Comparison of ENCODE assay signal across 23 mouse cellular contexts in the genomic region with DNA sequence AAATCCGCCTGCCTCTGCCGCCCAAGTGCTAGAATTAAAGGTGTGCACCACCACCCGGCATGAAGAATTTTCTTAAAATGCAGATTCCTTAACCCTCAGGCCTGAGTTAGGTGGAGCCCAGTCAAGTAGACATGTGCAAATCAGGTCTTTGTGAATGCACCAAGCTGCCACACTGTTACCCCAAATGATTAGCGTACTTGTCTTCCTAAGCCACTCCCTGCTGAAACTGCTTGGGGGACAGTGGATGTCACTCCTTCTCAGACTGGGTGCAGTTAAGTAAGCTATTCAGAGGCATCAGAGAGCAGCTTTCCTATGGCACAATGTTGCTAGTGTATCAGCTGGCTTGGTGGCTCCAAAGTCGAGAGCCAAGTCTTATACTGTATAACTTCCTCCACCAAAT.
DNase-seq lines count a peak whose midpoint lies in the region; ATAC-seq and TF ChIP-seq lines count a peak whose summit lies in the region.
"Had no signal": no experiment of that assay in that cellular context is flagged by ENCODE, and none has a peak within 500 bp of the region (broad histone marks: within the 10 kb centered on the region; RNA-seq: fewer than 3 reads in every experiment).

No protein-coding gene starts in this region.

- no peak overlapping the region for H3K4me2 ChIP-seq in hindbrain, embryonic 11.5 days (replicated peaks; ENCODE audit: low read depth, low read length)
- H3K4me2 ChIP-seq: embryonic facial prominence, embryonic 12.5 days; forebrain, embryonic 13.5 days; forebrain, embryonic 15.5 days had no signal

- in situ Hi-C loops in ES-E14 (cut with MboI; ENCODE audit: low sequenced_read_pairs in 2 of 2, unreplicated experiment in 2 of 2): no loop called here

- no peak for TF ChIP-seq CTCF in ES-Bruce4 (IDR thresholded peaks at IDR 0.05; ENCODE audit: low read depth, low read length)

- H3K36me3 ChIP-seq in ES-Bruce4 (ENCODE audit: control insufficient read depth, insufficient read depth, low read length, poor library complexity, severe bottlenecking) (no peaks in the 10 kb centered on the region), ES-E14 (ENCODE audit: control insufficient read depth, insufficient read depth, low read length, poor library complexity, severe bottlenecking) (no peaks in the 10 kb centered on the region)
- no peaks in the 10 kb centered on the region for H3K36me3 ChIP-seq in hindbrain, embryonic 11.5 days (ENCODE audit: control insufficient read depth, insufficient read depth, low read length)
- H3K36me3 ChIP-seq: embryonic facial prominence, embryonic 12.5 days; forebrain, embryonic 15.5 days had no signal

- DNase-seq in A20 (ENCODE audit: low read depth, low spot score) (peak; percentile 4), ES-E14 (ENCODE audit: low read depth, low spot score) (no peak), ZHBTc4 (ENCODE audit: low read depth, low spot score) (peak; percentile 69)
- no peak for DNase-seq in hindbrain, embryonic 11.5 days (ENCODE audit: low spot score)
- DNase-seq in cerebellum, postnatal 4 days (ENCODE audit: low spot score in 2 of 2): no peak
- no peak for DNase-seq in cerebellum, adult 9-11 months
- DNase-seq: adrenal gland, adult 8-10 months; adrenal gland, postnatal 14 days; adrenal gland, postnatal 36 days; B cell, adult 2 months; cerebellum, adult 11-12 months; cerebellum, adult 2 months; cerebellum, adult 9-10 months; cerebellum, postnatal 14 days; cerebellum, postnatal 36 days; forebrain, postnatal 0 days had no signal

- no peaks in the 10 kb centered on the region for H3K27me3 ChIP-seq in ES-Bruce4 (ENCODE audit: control insufficient read depth, insufficient read depth, low read length, poor library complexity, severe bottlenecking)
- no peaks in the 10 kb centered on the region for H3K27me3 ChIP-seq in hindbrain, embryonic 11.5 days (ENCODE audit: control insufficient read depth, insufficient read depth, low read length)
- H3K27me3 ChIP-seq: CH12.LX; embryonic facial prominence, embryonic 12.5 days; forebrain, embryonic 13.5 days; forebrain, embryonic 15.5 days had no signal

- no peak for ATAC-seq in hindbrain, embryonic 11.5 days (ENCODE audit: low FRiP score)
- ATAC-seq: CD4-positive, CD25-positive, alpha-beta regulatory T cell, adult 4 months; forebrain, embryonic 13.5 days; forebrain, embryonic 15.5 days; forebrain, postnatal 0 days had no signal

- H3K27ac ChIP-seq in ES-Bruce4 (ENCODE audit: insufficient read depth, low read length) (peak overlapping the region; percentile 33; the same call in 1 of the 2 replicates), ES-E14 (ENCODE audit: insufficient read depth, low read depth, low read length, poor library complexity, severe bottlenecking) (0 out of 2 replicates have a peak overlapping the region, but pooled peaks have one; percentile 33)
- H3K27ac ChIP-seq in hindbrain, embryonic 11.5 days (ENCODE audit: low read depth, low read length): no peak overlapping the region
- H3K27ac ChIP-seq: embryonic facial prominence, embryonic 10.5 days; embryonic facial prominence, embryonic 12.5 days; forebrain, embryonic 13.5 days; forebrain, embryonic 15.5 days had no signal

- 0 out of 2 replicates have a peak, but pooled peaks have one; percentile 67 for TF ChIP-seq EP300 in ES-Bruce4 (IDR thresholded peaks at IDR 0.05; ENCODE audit: insufficient read depth, low read depth, low read length)

- TF ChIP-seq POLR2A in ES-Bruce4 (IDR thresholded peaks at IDR 0.05; ENCODE audit: insufficient read depth, low read length): no peak

- WGBS in hindbrain, embryonic 11.5 days: 89% methylated on average over 5 of the region's 5 CpGs

- H3K9me3 ChIP-seq in ES-Bruce4 (replicated peaks; ENCODE audit: control insufficient read depth, insufficient read depth, low read length, poor library complexity, severe bottlenecking): no peaks in the 10 kb centered on the region
- no peaks in the 10 kb centered on the region for H3K9me3 ChIP-seq in ES-E14 (ENCODE audit: control insufficient read depth, insufficient read depth, low read depth, low read length)
- no peaks in the 10 kb centered on the region for H3K9me3 ChIP-seq in hindbrain, embryonic 11.5 days (ENCODE audit: control insufficient read depth, low read length)
- H3K9me3 ChIP-seq: embryonic facial prominence, embryonic 10.5 days; embryonic facial prominence, embryonic 12.5 days; forebrain, embryonic 13.5 days; forebrain, embryonic 15.5 days had no signal

- no peak overlapping the region for H3K9ac ChIP-seq in ES-Bruce4 (ENCODE audit: low read depth, poor library complexity, severe bottlenecking)
- no peak overlapping the region for H3K9ac ChIP-seq in ES-E14 (ENCODE audit: insufficient read depth, low read depth, low read length, poor library complexity, severe bottlenecking)
- no peak overlapping the region for H3K9ac ChIP-seq in hindbrain, embryonic 11.5 days (ENCODE audit: low read depth, low read length)
- H3K9ac ChIP-seq: embryonic facial prominence, embryonic 12.5 days; forebrain, embryonic 13.5 days; forebrain, embryonic 15.5 days; forebrain, postnatal 0 days had no signal

- H3K4me3 ChIP-seq in ES-Bruce4 (ENCODE audit: low read depth, low read length) (no peak overlapping the region), ES-E14 (ENCODE audit: insufficient read depth in 1 of 2, low read depth in 1 of 2, low read length in 2 of 2, poor library complexity in 1 of 2, severe bottlenecking in 1 of 2) (no peak overlapping the region)
- H3K4me3 ChIP-seq in hindbrain, embryonic 11.5 days (ENCODE audit: low read depth, low read length): no peak overlapping the region
- H3K4me3 ChIP-seq: embryonic facial prominence, embryonic 10.5 days; embryonic facial prominence, embryonic 12.5 days; forebrain, embryonic 13.5 days; forebrain, embryonic 15.5 days had no signal

- peaks cover 3% of the 10 kb centered on the region for H3K4me1 ChIP-seq in ES-Bruce4 (ENCODE audit: control insufficient read depth, insufficient read depth, low read length)
- peaks cover 0 to 19% of the 10 kb centered on the region in 2 experiments; a peak in 3 of 4 replicates for H3K4me1 ChIP-seq in ES-E14 (ENCODE audit: control insufficient read depth in 2 of 2, insufficient read depth in 2 of 2, low read length in 2 of 2, poor library complexity in 1 of 2)
- no peaks in the 10 kb centered on the region for H3K4me1 ChIP-seq in hindbrain, embryonic 11.5 days (replicated peaks; ENCODE audit: control insufficient read depth, insufficient read depth, low read length)
- H3K4me1 ChIP-seq: embryonic facial prominence, embryonic 12.5 days; forebrain, embryonic 13.5 days; forebrain, embryonic 15.5 days had no signal

TF ChIP-seq in ES-E14, 5 proteins besides CTCF, POLR2A, EP300 and RAD21:
- TF ChIP-seq ZNF384 (IDR thresholded peaks at IDR 0.05; ENCODE audit: low read depth, low read length): no peak
- TF ChIP-seq ZC3H11A (IDR thresholded peaks at IDR 0.05; ENCODE audit: borderline replicate concordance, low read depth, low read length): no peak
- no peak for TF ChIP-seq MAFK (IDR thresholded peaks at IDR 0.05; ENCODE audit: insufficient read depth, low read depth, low read length)
- TF ChIP-seq HCFC1 (IDR thresholded peaks at IDR 0.05; ENCODE audit: borderline replicate concordance, insufficient read depth, low read length): no peak
- TF ChIP-seq CHD2 (IDR thresholded peaks at IDR 0.05; ENCODE audit: low read depth, low read length): no peak

Comparison
In these comparisons a context has a peak if more than half of its experiments do, and no peak if none do; other contexts are left out.
1. DNase-seq: peak in A20 (single experiment) and ZHBTc4 (single experiment); none in ES-E14 (single experiment), hindbrain, embryonic 11.5 days (single experiment), cerebellum, postnatal 4 days (0 of 2) and cerebellum, adult 9-11 months (single experiment).